Mouse (Mus musculus) testis, adult 2 months (tissue): Measurements from ENCODE around the gene Tubb5.

Source experiments
- CTCF ChIP-seq: fragments of 200-500 bp; IDR thresholded peaks from 2 replicates; pipeline ENCODE4 v1.5.1; 2012; ENCODE audit warnings: low read depth, mild to moderate bottlenecking, inconsistent platforms, low read length, moderate library complexity; ENCODE audit not compliant: control insufficient read depth, insufficient read depth, insufficient replicate concordance
- POLR2A ChIP-seq: fragments of 200-500 bp; IDR thresholded peaks from 2 replicates; pipeline ENCODE4 v1.6.1; 2012; ENCODE audit warnings: low read depth, mild to moderate bottlenecking, inconsistent platforms, low read length, moderate library complexity; ENCODE audit not compliant: control insufficient read depth

- no peak for TF ChIP-seq POLR2A
- no peak for TF ChIP-seq CTCF
Measured at GRCm38 (mm10) chr17:35840561-35840960, 2.5 kb upstream of the Tubb5 start.
